Mouse (Mus musculus): ENCODE data around the gene Brd2. TPM values are rescaled to one million over a fixed set of nuclear protein-coding genes. Genes with fewer than 3 reads are reported as not detected.

Brd2 gene
- total RNA-seq (2014; rRNA removed) (219 and 233 TPM in 2 replicates), polyA plus RNA-seq (2015; fragmentation: Nextera tagmentation; extraction: Ambion mirVana) (107 and 124 TPM in 2 replicates)

DNA sequence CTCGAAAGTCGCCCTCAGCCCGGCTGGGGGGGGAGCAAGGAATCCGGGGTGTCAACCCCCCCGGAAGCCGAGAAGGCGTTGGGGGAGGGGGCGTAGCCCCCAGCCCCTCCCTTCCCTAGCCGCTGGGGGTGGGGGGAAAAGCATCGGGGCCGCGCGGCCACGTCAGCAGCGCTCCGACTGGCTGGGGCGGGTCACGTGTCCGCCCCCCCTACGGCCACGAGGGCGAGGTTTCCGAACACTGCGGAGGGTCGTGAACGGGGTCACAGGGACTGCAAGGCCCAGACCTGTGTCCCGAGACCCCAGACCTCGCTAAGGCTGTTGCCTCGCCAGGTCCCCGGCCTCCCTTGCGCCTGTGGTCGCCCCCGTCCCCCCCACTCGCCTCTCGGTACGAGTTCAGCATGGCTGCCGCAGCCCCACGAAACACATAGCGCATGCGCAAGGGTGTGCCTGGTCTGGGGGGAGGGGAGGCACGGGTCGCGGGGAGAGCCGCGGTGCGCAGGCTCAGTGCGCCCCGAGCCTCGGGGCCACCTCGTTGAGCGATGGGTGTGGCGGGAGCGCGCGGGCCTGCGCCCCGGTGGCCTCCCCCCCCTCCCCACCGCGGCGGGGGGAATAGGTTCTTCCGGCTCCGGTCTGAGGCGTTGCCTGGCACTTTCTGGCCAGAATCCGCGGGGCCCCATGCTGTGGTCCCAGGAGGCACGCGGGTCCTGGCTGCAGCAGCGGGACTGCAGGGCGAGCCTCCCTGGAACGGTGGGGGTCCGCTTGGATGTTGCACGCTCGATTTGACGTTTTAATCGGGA, at the start of gene Brd2:
Gene Brd2, minus strand, starts transcription at position 447 of the 797 bp plus-strand sequence.
- Histone ChIP-seq H3K4me2 (ENCODE audit: low read depth, low read length, poor library complexity, severe bottlenecking) (peak within 1 kb of the TSS; percentile 86), H3K27me3 (ENCODE audit: insufficient read depth, low read length) (no peaks in the 10 kb centered on the region), H3K27ac (ENCODE audit: low read depth, low read length) (peak within 1 kb of the TSS; percentile 100), H3K4me3 (ENCODE audit: low read depth, low read length) (peak within 1 kb of the TSS; percentile 77), H3K9ac (replicated peaks; ENCODE audit: low read length, poor library complexity, severe bottlenecking) (peak within 1 kb of the TSS; percentile 93), H3K9me3 (ENCODE audit: low read length) (no peaks in the 10 kb centered on the region), H3K4me1 (ENCODE audit: insufficient read depth, low read length) (peaks cover 7% of the 10 kb centered on the region), H3K36me3 (ENCODE audit: insufficient read depth, low read length) (no peaks in the 10 kb centered on the region)
- TF ChIP-seq CTCF (IDR thresholded peaks at IDR 0.05) = peak; percentile 29; the same call in 1 of the 2 replicates
- DNase-seq (ENCODE audit: low spot score) (peak; percentile 97), ATAC-seq (ENCODE audit: low FRiP score) (peak; percentile 53)
- WGBS = under 1% methylated on average over 58 of the region's 75 CpGs

DNA sequence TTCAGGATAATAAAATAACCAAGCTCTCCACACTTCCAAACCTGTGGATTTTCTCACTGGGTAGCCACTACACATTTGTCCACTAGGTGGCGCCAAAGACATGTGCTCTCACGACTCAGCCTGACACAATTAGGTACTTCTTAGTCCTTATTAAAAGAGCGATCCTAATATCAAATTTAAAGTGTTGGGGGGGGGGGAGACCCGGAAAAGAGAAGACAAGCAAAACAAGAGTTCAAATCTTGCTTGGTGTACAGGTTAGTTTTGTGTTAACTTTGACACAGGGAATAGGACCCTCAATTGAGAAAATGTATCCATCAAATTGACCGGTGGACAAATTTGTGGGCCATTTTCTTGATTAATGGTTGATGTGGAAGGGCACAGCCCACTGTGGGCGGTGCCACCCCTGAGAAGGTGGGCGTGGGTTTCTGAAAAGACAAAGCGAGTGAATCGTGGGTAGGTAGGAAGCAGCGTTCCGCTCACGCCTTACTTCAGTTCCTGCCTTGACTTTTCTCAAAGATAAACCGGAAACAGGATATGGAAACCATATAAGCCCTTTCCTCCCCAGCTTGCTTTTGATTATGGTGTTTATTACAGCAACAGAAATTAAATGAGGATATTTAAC, 48.6 kb upstream of the Brd2 start:
- ATAC-seq (ENCODE audit: low FRiP score) (no peak), DNase-seq (ENCODE audit: low spot score) (peak; percentile 82)
- no peaks in the 10 kb centered on the region for H3K4me1 ChIP-seq (ENCODE audit: insufficient read depth, low read length)
- H3K27ac ChIP-seq (ENCODE audit: low read depth, low read length) = no peak overlapping the region
- H3K9ac ChIP-seq (replicated peaks; ENCODE audit: low read length, poor library complexity, severe bottlenecking) = no peak overlapping the region
- no peaks in the 10 kb centered on the region for H3K36me3 ChIP-seq (ENCODE audit: insufficient read depth, low read length)
- H3K27me3 ChIP-seq (ENCODE audit: insufficient read depth, low read length) = no peaks in the 10 kb centered on the region
- H3K9me3 ChIP-seq (ENCODE audit: low read length) = no peaks in the 10 kb centered on the region
- no peak overlapping the region for H3K4me3 ChIP-seq (ENCODE audit: low read depth, low read length)
- TF ChIP-seq CTCF (IDR thresholded peaks at IDR 0.05) = peak; percentile 97
- no peak overlapping the region for H3K4me2 ChIP-seq (ENCODE audit: low read depth, low read length, poor library complexity, severe bottlenecking)
- 45% methylated on average over 13 of the region's 13 CpGs for WGBS

DNA sequence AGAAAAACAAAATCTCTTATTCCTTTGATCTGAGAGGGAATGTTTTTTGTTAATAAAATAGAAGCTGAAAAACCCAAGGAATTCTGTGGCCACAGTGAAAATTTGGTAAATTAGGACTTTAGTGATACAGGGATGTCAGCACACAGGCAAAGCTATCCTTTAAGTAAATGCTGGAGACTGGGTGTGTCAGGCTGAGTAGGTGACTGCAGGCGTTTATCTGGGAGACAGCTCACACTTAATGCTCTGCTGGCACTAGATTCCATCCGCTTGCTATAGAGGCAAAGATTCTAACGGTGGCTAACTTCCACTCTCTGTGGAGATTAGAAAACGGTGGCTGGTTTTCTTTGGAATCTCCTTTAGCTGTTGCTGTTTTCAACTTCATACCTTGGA, 48.0 kb upstream of the Brd2 start:
- H3K27ac ChIP-seq (ENCODE audit: low read depth, low read length) = no peak overlapping the region
- no peaks in the 10 kb centered on the region for H3K36me3 ChIP-seq (ENCODE audit: insufficient read depth, low read length)
- no peaks in the 10 kb centered on the region for H3K4me1 ChIP-seq (ENCODE audit: insufficient read depth, low read length)
- no peak overlapping the region for H3K9ac ChIP-seq (replicated peaks; ENCODE audit: low read length, poor library complexity, severe bottlenecking)
- H3K9me3 ChIP-seq (ENCODE audit: low read length) = no peaks in the 10 kb centered on the region
- H3K4me3 ChIP-seq (ENCODE audit: low read depth, low read length) = no peak overlapping the region
- H3K27me3 ChIP-seq (ENCODE audit: insufficient read depth, low read length) = no peaks in the 10 kb centered on the region
- H3K4me2 ChIP-seq (ENCODE audit: low read depth, low read length, poor library complexity, severe bottlenecking) = no peak overlapping the region
- WGBS = 25% methylated on average over 4 of the region's 4 CpGs
- DNase-seq (ENCODE audit: low spot score) (no peak), ATAC-seq (ENCODE audit: low FRiP score) (no peak)
- TF ChIP-seq CTCF (IDR thresholded peaks at IDR 0.05) = no peak

DNA sequence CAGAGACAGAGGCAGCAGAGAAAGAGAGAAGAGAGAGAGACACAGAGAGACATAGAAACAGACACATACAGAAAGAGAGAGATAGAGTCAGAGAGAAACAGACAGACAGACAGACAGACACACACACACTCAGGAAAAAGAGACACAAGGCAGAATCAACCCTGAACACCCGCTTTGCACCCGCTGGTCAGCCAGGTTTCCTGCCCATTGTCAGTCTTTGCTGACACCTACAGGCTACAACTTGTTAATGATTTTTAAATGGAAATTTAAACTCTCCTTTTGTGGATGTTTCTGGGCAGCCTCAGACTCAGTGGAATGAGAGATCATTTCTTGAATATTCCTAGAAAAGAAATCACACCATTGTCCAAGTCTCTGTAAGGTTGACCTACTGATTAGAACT, 46.8 kb upstream of the Brd2 start:
- TF ChIP-seq CTCF (IDR thresholded peaks at IDR 0.05) = peak; percentile 83

DNA sequence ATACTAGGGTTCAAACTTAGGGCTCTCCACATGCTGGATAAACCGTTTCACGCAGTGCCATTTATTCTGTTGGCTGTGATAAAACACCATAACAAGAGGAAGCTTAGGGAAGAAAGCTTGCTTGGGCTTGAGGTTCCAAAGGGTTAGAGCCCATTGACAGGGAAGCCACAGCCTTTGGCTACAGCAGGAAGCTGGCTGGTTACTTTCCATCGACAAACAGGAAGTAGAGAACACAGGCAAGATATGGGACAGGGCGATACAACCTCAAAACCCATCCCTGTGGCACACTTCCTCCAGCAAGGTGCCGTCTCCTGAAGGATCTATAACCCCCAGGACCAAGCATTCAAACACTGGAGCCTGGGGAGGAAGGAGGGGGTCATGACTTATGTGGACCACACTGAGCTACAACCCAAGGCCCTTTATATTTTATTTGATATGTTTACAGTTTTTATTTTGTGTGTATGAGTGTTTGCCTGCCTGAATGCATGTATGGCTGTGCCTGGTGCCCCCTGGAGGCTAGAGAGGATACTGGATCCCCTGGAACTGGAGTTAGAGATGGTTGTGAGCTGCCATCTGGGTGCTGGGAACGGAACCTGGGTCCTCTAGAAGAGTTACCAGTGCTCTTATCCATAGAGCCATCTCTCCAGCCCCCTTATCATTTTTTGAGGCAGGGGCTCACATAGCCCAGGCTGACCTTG, 42.7 kb upstream of the Brd2 start:
- H3K27me3 ChIP-seq (ENCODE audit: insufficient read depth, low read length) = no peaks in the 10 kb centered on the region
- H3K27ac ChIP-seq (ENCODE audit: low read depth, low read length) = no peak overlapping the region
- DNase-seq (ENCODE audit: low spot score) = no peak
- no peak for ATAC-seq (ENCODE audit: low FRiP score)
- no peak overlapping the region for H3K4me2 ChIP-seq (ENCODE audit: low read depth, low read length, poor library complexity, severe bottlenecking)
- H3K4me1 ChIP-seq (ENCODE audit: insufficient read depth, low read length) = no peaks in the 10 kb centered on the region
- H3K4me3 ChIP-seq (ENCODE audit: low read depth, low read length) = no peak overlapping the region
- peak; percentile 45 for TF ChIP-seq CTCF (IDR thresholded peaks at IDR 0.05)
- 85% methylated on average over 6 of the region's 6 CpGs for WGBS
- no peaks in the 10 kb centered on the region for H3K9me3 ChIP-seq (ENCODE audit: low read length)
- H3K9ac ChIP-seq (replicated peaks; ENCODE audit: low read length, poor library complexity, severe bottlenecking) = no peak overlapping the region
- no peaks in the 10 kb centered on the region for H3K36me3 ChIP-seq (ENCODE audit: insufficient read depth, low read length)

More for the DNA sequence above, 46.8 kb upstream of the Brd2 start:
- H3K9me3 ChIP-seq (ENCODE audit: low read length) = no peaks in the 10 kb centered on the region
- no peak for ATAC-seq (ENCODE audit: low FRiP score)
- no peaks in the 10 kb centered on the region for H3K36me3 ChIP-seq (ENCODE audit: insufficient read depth, low read length)
- WGBS = 2% methylated on average over 2 of the region's 2 CpGs
- H3K4me3 ChIP-seq (ENCODE audit: low read depth, low read length) = no peak overlapping the region
- no peaks in the 10 kb centered on the region for H3K4me1 ChIP-seq (ENCODE audit: insufficient read depth, low read length)
- no peak overlapping the region for H3K4me2 ChIP-seq (ENCODE audit: low read depth, low read length, poor library complexity, severe bottlenecking)
- H3K27ac ChIP-seq (ENCODE audit: low read depth, low read length) = no peak overlapping the region
- DNase-seq (ENCODE audit: low spot score) = peak; percentile 77
- no peaks in the 10 kb centered on the region for H3K27me3 ChIP-seq (ENCODE audit: insufficient read depth, low read length)
- H3K9ac ChIP-seq (replicated peaks; ENCODE audit: low read length, poor library complexity, severe bottlenecking) = no peak overlapping the region

Measured in midbrain, postnatal 0 days (tissue).